Mouse (Mus musculus) lung, postnatal 0 days (tissue): ENCODE measurements around the gene Hip1r. TPM values are rescaled to one million over a fixed set of nuclear protein-coding genes. Genes with fewer than 3 reads are reported as not detected.

Experiments used
- ATAC-seq: fragments of 200-750 bp; cut with Nextera tagmentation; 2 replicates; pipeline ENCODE4 v1.8.0; 2017; ENCODE audit warnings: moderate library complexity
- DNase-seq: peaks from one replicate; pipeline ENCODE4 v3.0.0-alpha.2; 2016; ENCODE audit warnings: low spot score
- H3K27ac ChIP-seq: fragments of 300-500 bp; sonication (generic); 2 replicates; pipeline ENCODE4 v1.5.1; 2014; ENCODE audit warnings: antibody characterized with exemption, mild to moderate bottlenecking, low read length, mixed read lengths
- H3K27me3 ChIP-seq: fragments of 300-500 bp; sonication (generic); replicated peaks from 2 replicates; pipeline ENCODE4 v1.6.1; 2014; ENCODE audit warnings: low read length, mixed read lengths; ENCODE audit not compliant: insufficient read depth
- H3K36me3 ChIP-seq: fragments of 300-500 bp; sonication (generic); 2 replicates; pipeline ENCODE4 v1.6.1; 2014; ENCODE audit warnings: low read length, mixed read lengths; ENCODE audit not compliant: insufficient read depth
- H3K4me1 ChIP-seq: fragments of 300-500 bp; sonication (generic); 2 replicates; pipeline ENCODE4 v1.6.1; 2014; ENCODE audit warnings: antibody characterized with exemption, low read depth, low read length, mixed read lengths; ENCODE audit not compliant: insufficient read depth
- H3K4me2 ChIP-seq: fragments of 300-500 bp; sonication (generic); replicated peaks from 2 replicates; pipeline ENCODE4 v1.6.1; 2014; ENCODE audit warnings: low read depth, mild to moderate bottlenecking, low read length, moderate library complexity, mixed read lengths
- H3K4me3 ChIP-seq: fragments of 300-500 bp; sonication (generic); 2 replicates; pipeline ENCODE4 v1.5.1; 2014; ENCODE audit warnings: low read depth, low read length
- H3K9ac ChIP-seq: fragments of 300-500 bp; sonication (generic); replicated peaks from 2 replicates; pipeline ENCODE4 v1.6.1; 2014; ENCODE audit warnings: low read depth, mild to moderate bottlenecking
- H3K9me3 ChIP-seq: fragments of 300-500 bp; sonication (generic); 2 replicates; pipeline ENCODE4 v1.6.1; 2016; ENCODE audit warnings: low read length, mixed read lengths
- CTCF ChIP-seq: IDR thresholded peaks from 2 replicates; pipeline ENCODE4 v1.5.1; 2016; ENCODE audit warnings: antibody characterized with exemption, mild to moderate bottlenecking
- EP300 ChIP-seq: IDR thresholded peaks from 2 replicates; pipeline ENCODE4 v1.6.1; 2016; ENCODE audit warnings: antibody characterized with exemption, mild to moderate bottlenecking, control low read depth
- WGBS: fragments of 180-500 bp; shearing (Covaris S2); extraction: QIAGEN DNeasy Blood & Tissue Kit; methylation state at CpG from one replicate; pipeline ENCODE4 v1.1.7; 2014; 5-methylcytosine and 5-hydroxymethylcytosine counted together
- polyA plus RNA-seq: library from polyadenylated mRNA; unstranded; fragments of >200 nt; fragmentation: Nextera tagmentation; extraction: Ambion mirVana; gene quantifications from 2 replicates; pipeline ENCODE4 v1.2.1, GENCODE M21; 2015

Gene Hip1r
- polyA plus RNA-seq, 1 experiment from 2014 or later, result 20.0 TPM

- H3K36me3 ChIP-seq, result no peaks in the 10 kb centered on the region
- no peaks in the 10 kb centered on the region for H3K4me1 ChIP-seq
- DNase-seq (no peak), ATAC-seq (no peak)
- no peak overlapping the region for H3K9ac ChIP-seq
- no peaks in the 10 kb centered on the region for H3K9me3 ChIP-seq
- TF ChIP-seq CTCF (no peak), EP300 (no peak)
- H3K4me3 ChIP-seq, result no peak overlapping the region
- no peak overlapping the region for H3K27ac ChIP-seq
- no peak overlapping the region for H3K4me2 ChIP-seq
- 94% methylated on average over 8 of the region's 8 CpGs for WGBS
- no peaks in the 10 kb centered on the region for H3K27me3 ChIP-seq
Measured at GRCm38 (mm10) chr5:123957213-123957612, 16.2 kb upstream of the Hip1r start.

- DNase-seq, result no peak
- no peak for ATAC-seq
- TF ChIP-seq EP300, result no peak
- H3K9me3 ChIP-seq, result no peaks in the 10 kb centered on the region
- 67% methylated on average over 3 of the region's 3 CpGs for WGBS
- no peaks in the 10 kb centered on the region for H3K27me3 ChIP-seq
- no peak overlapping the region for H3K27ac ChIP-seq
- H3K4me2 ChIP-seq, result no peak overlapping the region
- no peak overlapping the region for H3K4me3 ChIP-seq
- no peaks in the 10 kb centered on the region for H3K4me1 ChIP-seq
- H3K36me3 ChIP-seq, result no peaks in the 10 kb centered on the region
- H3K9ac ChIP-seq, result no peak overlapping the region
Measured at GRCm38 (mm10) chr5:123959018-123959417, 14.4 kb upstream of the Hip1r start.

- H3K27ac ChIP-seq, result no peak overlapping the region
- ATAC-seq (peak; percentile 41; the same call in 1 of the 2 replicates), DNase-seq (no peak)
- H3K9ac ChIP-seq, result no peak overlapping the region
- H3K4me3 ChIP-seq, result no peak overlapping the region
- TF ChIP-seq EP300 (no peak), CTCF (no peak)
- WGBS, result 49% methylated on average over 8 of the region's 8 CpGs
- H3K9me3 ChIP-seq, result no peaks in the 10 kb centered on the region
- no peak overlapping the region for H3K4me2 ChIP-seq
- H3K36me3 ChIP-seq, result no peaks in the 10 kb centered on the region
- no peaks in the 10 kb centered on the region for H3K27me3 ChIP-seq
- H3K4me1 ChIP-seq, result no peaks in the 10 kb centered on the region
Measured at GRCm38 (mm10) chr5:123960129-123960528, 13.3 kb upstream of the Hip1r start.

GRCm38 (mm10) chr5:123961046-123961445 is 12.4 kb upstream of the Hip1r start:
- H3K4me3 ChIP-seq, result no peak overlapping the region
- no peak for DNase-seq
- H3K9me3 ChIP-seq, result no peaks in the 10 kb centered on the region
- WGBS, result 87% methylated on average over 12 of the region's 12 CpGs
- ATAC-seq, result no peak
- TF ChIP-seq EP300 (no peak), CTCF (no peak)
- no peaks in the 10 kb centered on the region for H3K36me3 ChIP-seq
- H3K4me2 ChIP-seq, result no peak overlapping the region
- no peaks in the 10 kb centered on the region for H3K4me1 ChIP-seq
- no peak overlapping the region for H3K9ac ChIP-seq
- no peak overlapping the region for H3K27ac ChIP-seq
- H3K27me3 ChIP-seq, result no peaks in the 10 kb centered on the region

- Histone ChIP-seq H3K4me2 (no peak overlapping the region), H3K27me3 (no peaks in the 10 kb centered on the region), H3K4me1 (no peaks in the 10 kb centered on the region), H3K9ac (no peak overlapping the region), H3K4me3 (no peak overlapping the region), H3K27ac (no peak overlapping the region), H3K9me3 (no peaks in the 10 kb centered on the region), H3K36me3 (no peaks in the 10 kb centered on the region)
- DNase-seq (no peak), ATAC-seq (peak; percentile 64)
- no peak for TF ChIP-seq CTCF
- no peak for TF ChIP-seq EP300
- WGBS, result 80% methylated on average over 4 of the region's 4 CpGs
Measured at GRCm38 (mm10) chr5:123964208-123964607, 9.2 kb upstream of the Hip1r start.

GRCm38 (mm10) chr5:123966759-123967158 is 6.7 kb upstream of the Hip1r start:
- Histone ChIP-seq H3K4me3 (no peak overlapping the region), H3K36me3 (no peaks in the 10 kb centered on the region), H3K4me1 (no peaks in the 10 kb centered on the region), H3K9ac (no peak overlapping the region), H3K4me2 (no peak overlapping the region), H3K9me3 (no peaks in the 10 kb centered on the region), H3K27ac (no peak overlapping the region), H3K27me3 (no peaks in the 10 kb centered on the region)
- TF ChIP-seq EP300 (no peak), CTCF (no peak)
- no peak for ATAC-seq
- 73% methylated on average over 2 of the region's 2 CpGs for WGBS
- no peak for DNase-seq

GRCm38 (mm10) chr5:123968468-123968867 is 5.0 kb upstream of the Hip1r start:
- no peaks in the 10 kb centered on the region for H3K9me3 ChIP-seq
- H3K36me3 ChIP-seq, result no peaks in the 10 kb centered on the region
- H3K4me1 ChIP-seq, result no peaks in the 10 kb centered on the region
- H3K27ac ChIP-seq, result no peak overlapping the region
- WGBS, result 56% methylated on average over 5 of the region's 5 CpGs
- no peak for ATAC-seq
- TF ChIP-seq EP300 (no peak), CTCF (no peak)
- H3K4me2 ChIP-seq, result no peak overlapping the region
- no peaks in the 10 kb centered on the region for H3K27me3 ChIP-seq
- no peak for DNase-seq
- no peak overlapping the region for H3K9ac ChIP-seq
- H3K4me3 ChIP-seq, result no peak overlapping the region
